Comparison of ENCODE assay signal across 31 mouse cellular contexts in the genomic region with DNA sequence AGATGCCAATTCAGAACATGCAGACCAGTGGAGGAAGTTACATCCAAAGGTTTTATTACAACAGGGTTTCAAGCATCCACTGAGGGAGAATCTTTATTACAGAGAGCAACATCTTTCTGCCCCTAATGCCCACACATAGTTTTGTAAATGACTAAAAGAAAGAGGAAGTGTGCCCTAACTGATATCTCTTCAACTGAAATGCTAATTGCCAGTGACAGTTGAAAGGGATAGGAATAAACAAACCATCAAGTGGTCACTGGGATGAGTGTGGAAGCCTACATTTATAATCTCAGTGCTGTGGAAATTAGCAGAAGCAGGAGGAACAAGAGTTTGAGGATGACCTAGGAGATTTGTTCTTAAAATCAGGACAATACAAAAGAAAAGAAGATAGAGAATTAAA.
"Had no signal": no experiment of that assay in that cellular context is flagged by ENCODE, and none has a peak within 500 bp of the region (broad histone marks: within the 10 kb centered on the region; RNA-seq: fewer than 3 reads in every experiment).

No protein-coding gene starts in this region.

- H3K4me1 ChIP-seq: hindbrain, embryonic 10.5 days; hindbrain, embryonic 12.5 days; hindbrain, embryonic 13.5 days; hindbrain, embryonic 15.5 days; intestine, embryonic 15.5 days had no signal

- H3K9ac ChIP-seq: heart, embryonic 12.5 days; heart, embryonic 13.5 days; heart, embryonic 15.5 days; hindbrain, embryonic 12.5 days; hindbrain, embryonic 13.5 days; hindbrain, embryonic 14.5 days; hindbrain, embryonic 15.5 days; intestine, embryonic 15.5 days; kidney, embryonic 15.5 days had no signal

- H3K27ac ChIP-seq: heart, embryonic 10.5 days; heart, embryonic 13.5 days; heart, embryonic 15.5 days; hindbrain, embryonic 10.5 days; hindbrain, embryonic 12.5 days; hindbrain, embryonic 13.5 days; hindbrain, embryonic 14.5 days; hindbrain, embryonic 15.5 days; hindbrain, postnatal 0 days; intestine, embryonic 15.5 days; kidney, embryonic 15.5 days; kidney, postnatal 0 days; layer of hippocampus, adult 2 months; left cerebral cortex, adult 2 months had no signal

- H3K27me3 ChIP-seq: heart, embryonic 12.5 days; heart, embryonic 13.5 days; heart, embryonic 15.5 days; hindbrain, embryonic 12.5 days; hindbrain, embryonic 13.5 days; hindbrain, embryonic 15.5 days; intestine, embryonic 15.5 days; kidney, embryonic 15.5 days had no signal

- H3K36me3 ChIP-seq: heart, embryonic 10.5 days; heart, embryonic 12.5 days; heart, embryonic 13.5 days; heart, embryonic 15.5 days; hindbrain, embryonic 10.5 days; hindbrain, embryonic 12.5 days; hindbrain, embryonic 13.5 days; hindbrain, embryonic 15.5 days; intestine, embryonic 15.5 days; kidney, embryonic 15.5 days had no signal

- H3K4me3 ChIP-seq: heart, embryonic 10.5 days; heart, embryonic 12.5 days; heart, embryonic 13.5 days; heart, embryonic 15.5 days; hindbrain, embryonic 10.5 days; hindbrain, embryonic 12.5 days; hindbrain, embryonic 13.5 days; hindbrain, embryonic 15.5 days; intestine, embryonic 15.5 days; kidney, embryonic 15.5 days; layer of hippocampus, adult 2 months; left cerebral cortex, adult 2 months had no signal

- DNase-seq: heart, postnatal 10 days; heart, postnatal 14 days; heart, postnatal 36 days; heart, postnatal 4 days; kidney, adult 11 months; kidney, adult 18-20 months; kidney, adult 2 months; kidney, adult 8-10 months; kidney, adult 9 months; kidney, postnatal 10 days; kidney, postnatal 14 days; kidney, postnatal 25 days; kidney, postnatal 36 days; kidney, postnatal 4 days; layer of hippocampus, adult 9-11 months; layer of hippocampus, postnatal 36 days had no signal

- H3K9me3 ChIP-seq: heart, embryonic 10.5 days; heart, embryonic 12.5 days; heart, embryonic 13.5 days; heart, embryonic 15.5 days; hindbrain, embryonic 10.5 days; hindbrain, embryonic 12.5 days; hindbrain, embryonic 13.5 days; hindbrain, embryonic 15.5 days; intestine, embryonic 15.5 days; kidney, embryonic 15.5 days had no signal
